Mouse (Mus musculus) midbrain, embryonic 11.5 days (tissue): ENCODE results near the gene Mcat. TPM values are rescaled to one million over a fixed set of nuclear protein-coding genes. Genes with fewer than 3 reads are reported as not detected.
A peak's percentile ranks its signal among the peaks of the same experiment; 100 is the strongest.

Source experiments
- ATAC-seq: fragments of 200-750 bp; cut with Nextera tagmentation; 2 replicates; pipeline ENCODE4 v1.8.0; 2017; ENCODE audit warnings: moderate TSS enrichment, moderate library complexity; ENCODE audit not compliant: low FRiP score
- DNase-seq: peaks from one replicate; pipeline ENCODE4 v3.0.0; 2015; ENCODE audit warnings: low spot score; ENCODE audit errors: missing footprints
- H3K27ac ChIP-seq: fragments of 300-500 bp; sonication (generic); 2 replicates; pipeline ENCODE4 v1.5.1; 2014; ENCODE audit warnings: low read depth, low read length
- H3K27me3 ChIP-seq: fragments of 300-500 bp; sonication (generic); 2 replicates; pipeline ENCODE4 v1.6.1; 2014; ENCODE audit warnings: mild to moderate bottlenecking, low read length, moderate library complexity, mixed read lengths; ENCODE audit not compliant: control insufficient read depth, insufficient read depth
- H3K36me3 ChIP-seq: fragments of 300-500 bp; sonication (generic); 2 replicates; pipeline ENCODE4 v1.6.1; 2014; ENCODE audit warnings: mild to moderate bottlenecking, low read length, moderate library complexity, mixed read lengths; ENCODE audit not compliant: control insufficient read depth, insufficient read depth
- H3K4me1 ChIP-seq: fragments of 300-500 bp; sonication (generic); 2 replicates; pipeline ENCODE4 v1.6.1; 2014; ENCODE audit warnings: low read length; ENCODE audit not compliant: control insufficient read depth, insufficient read depth
- H3K4me2 ChIP-seq: fragments of 300-500 bp; sonication (generic); 2 replicates; pipeline ENCODE4 v1.6.1; 2014; ENCODE audit warnings: mild to moderate bottlenecking, moderate library complexity
- H3K4me3 ChIP-seq: fragments of 300-500 bp; sonication (generic); 2 replicates; pipeline ENCODE4 v1.5.1; 2014; ENCODE audit warnings: low read depth, low read length
- H3K9ac ChIP-seq: fragments of 300-500 bp; sonication (generic); 2 replicates; pipeline ENCODE4 v1.6.1; 2014; ENCODE audit warnings: low read length
- H3K9me3 ChIP-seq: fragments of 300-500 bp; sonication (generic); 2 replicates; pipeline ENCODE4 v1.6.1; 2016; ENCODE audit warnings: low read length; ENCODE audit not compliant: control insufficient read depth
- WGBS: fragments of 180-500 bp; shearing (Covaris S2); extraction: QIAGEN DNeasy Blood & Tissue Kit; methylation state at CpG from one replicate; pipeline ENCODE4 v1.1.7; 2014; 5-methylcytosine and 5-hydroxymethylcytosine counted together
- polyA plus RNA-seq: library from polyadenylated mRNA; unstranded; fragments of >200 nt; fragmentation: Nextera tagmentation; extraction: Ambion mirVana; gene quantifications from 2 replicates; pipeline ENCODE4 v1.2.1, GENCODE M21; 2014

Mcat gene
- polyA plus RNA-seq, 1 experiment from 2014 or later = 36.6 TPM

DNA sequence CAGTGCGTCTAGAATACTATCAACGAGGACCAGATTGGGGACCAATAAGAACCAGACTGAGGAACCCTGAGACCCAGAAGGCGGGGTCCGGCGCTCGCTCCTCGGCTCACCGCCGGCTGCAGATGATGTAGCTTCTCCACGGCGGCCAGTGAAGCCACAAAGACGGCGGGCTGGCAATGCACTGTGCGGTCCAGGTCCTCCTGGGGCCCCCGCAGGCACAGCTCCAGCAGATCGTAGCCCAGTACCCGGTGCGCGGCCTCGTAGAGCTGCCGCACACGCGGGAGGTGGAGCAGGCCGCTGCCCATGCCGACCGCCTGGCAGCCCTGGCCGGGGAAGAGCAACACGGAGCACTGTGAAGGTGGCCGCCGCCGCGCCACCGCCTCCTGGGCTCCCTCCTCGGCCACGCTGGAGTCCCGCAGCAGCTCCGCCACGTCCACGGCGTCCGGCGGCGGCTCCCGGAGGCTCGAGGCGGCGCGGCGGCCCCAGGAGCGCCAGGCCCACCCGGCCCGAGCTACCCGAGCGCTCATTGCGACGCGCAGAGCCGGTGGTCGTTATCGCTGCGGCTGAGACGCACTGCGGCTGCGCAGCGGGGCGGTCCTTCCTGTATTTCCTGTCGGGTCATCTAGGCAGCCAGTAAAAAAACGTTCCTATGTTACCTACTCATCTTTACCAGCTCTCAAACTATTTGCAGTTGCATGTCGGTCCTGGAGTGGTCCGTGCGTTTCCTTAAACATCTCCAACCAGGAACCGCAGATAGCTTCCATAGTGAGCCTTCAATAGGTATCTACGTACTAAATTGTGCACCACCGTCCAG lies 8.2 kb downstream of the Mcat start:
- H3K27me3 ChIP-seq = no peaks in the 10 kb centered on the region
- H3K27ac ChIP-seq = peak overlapping the region; percentile 82
- H3K4me2 ChIP-seq = peak overlapping the region; percentile 85
- ATAC-seq (peak; percentile 93), DNase-seq (peak; percentile 99)
- H3K4me1 ChIP-seq = peaks cover 4% of the 10 kb centered on the region
- H3K9ac ChIP-seq = peak overlapping the region; percentile 98
- no peaks in the 10 kb centered on the region for H3K36me3 ChIP-seq
- WGBS = under 1% methylated on average over 74 of the region's 74 CpGs
- H3K9me3 ChIP-seq = no peaks in the 10 kb centered on the region
- peak overlapping the region; percentile 86 for H3K4me3 ChIP-seq

DNA sequence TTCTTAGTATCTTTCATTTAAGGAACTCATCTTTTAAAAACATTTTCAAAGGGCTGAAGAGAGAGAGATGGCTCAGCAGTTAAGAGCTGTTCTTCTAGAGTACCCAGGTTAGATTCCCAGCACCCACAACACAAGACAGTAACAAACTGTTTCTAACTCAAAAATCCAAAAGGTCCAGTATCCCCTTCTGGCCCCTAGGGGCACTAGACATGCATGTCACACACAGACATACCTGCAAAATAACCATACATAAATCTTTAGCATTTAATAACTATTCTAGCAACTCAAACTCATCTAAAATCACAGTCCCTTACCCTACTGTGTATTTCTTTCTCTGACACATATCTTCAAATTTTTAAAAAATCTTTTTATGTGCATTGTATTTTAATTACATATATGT lies 9.8 kb downstream of the Mcat start:
- Histone ChIP-seq H3K9me3 (no peaks in the 10 kb centered on the region), H3K27me3 (no peaks in the 10 kb centered on the region), H3K36me3 (peaks cover 3% of the 10 kb centered on the region; the same call in 1 of the 2 replicates), H3K27ac (no peak overlapping the region), H3K4me3 (no peak overlapping the region), H3K4me1 (peaks cover 4% of the 10 kb centered on the region), H3K9ac (no peak overlapping the region), H3K4me2 (no peak overlapping the region)
- no peak for ATAC-seq
- DNase-seq = no peak

DNA sequence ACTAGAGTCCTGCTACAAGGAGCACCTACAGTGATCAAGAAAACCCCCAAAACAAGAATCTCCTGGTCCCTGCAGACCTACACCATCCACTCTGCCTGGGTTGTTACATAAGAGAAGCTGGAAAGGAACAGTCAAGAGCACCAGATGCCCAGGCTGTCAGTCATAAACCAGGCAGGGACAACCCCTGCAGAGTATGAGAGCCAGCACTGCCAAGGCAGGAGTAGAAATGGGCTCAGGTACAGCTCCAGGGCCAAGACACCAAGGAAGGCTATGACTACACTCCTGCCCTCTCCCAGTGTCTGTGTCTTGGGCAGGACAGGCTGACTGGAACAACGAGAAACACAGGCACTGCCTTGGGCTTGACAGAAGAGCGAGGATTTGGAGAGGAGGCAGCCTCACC lies 13.4 kb downstream of the Mcat start:
- H3K27me3 ChIP-seq = no peaks in the 10 kb centered on the region
- no peak overlapping the region for H3K4me3 ChIP-seq
- ATAC-seq = no peak
- no peak overlapping the region for H3K4me2 ChIP-seq
- WGBS = 88% methylated on average over 2 of the region's 2 CpGs
- H3K9ac ChIP-seq = no peak overlapping the region
- DNase-seq = peak; percentile 21
- no peaks in the 10 kb centered on the region for H3K9me3 ChIP-seq
- peaks cover 18% of the 10 kb centered on the region for H3K36me3 ChIP-seq
- no peak overlapping the region for H3K27ac ChIP-seq
- peaks cover 4% of the 10 kb centered on the region for H3K4me1 ChIP-seq

DNA sequence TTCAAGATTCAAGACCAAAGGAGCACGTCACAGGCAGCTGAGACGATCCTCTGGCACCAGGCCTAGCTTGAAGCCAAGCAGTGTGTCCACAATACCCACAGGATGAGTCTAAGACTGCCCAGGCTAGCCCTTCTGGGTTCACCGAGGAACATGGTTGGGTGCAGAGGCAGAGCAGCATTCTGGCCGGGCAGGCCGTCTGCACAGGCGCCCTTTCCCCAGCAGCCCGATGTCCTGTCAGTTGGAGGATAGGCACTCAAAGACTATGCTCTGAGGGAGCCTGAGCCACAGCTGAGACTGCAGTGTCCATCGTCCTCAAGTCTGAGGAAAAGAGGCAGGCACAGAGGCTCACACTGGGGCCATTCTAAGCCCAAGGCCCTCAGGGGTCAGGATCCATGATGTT lies 16.4 kb downstream of the Mcat start:
- no peak overlapping the region for H3K9ac ChIP-seq
- H3K4me2 ChIP-seq = no peak overlapping the region
- H3K36me3 ChIP-seq = peaks cover 18% of the 10 kb centered on the region
- WGBS = 92% methylated on average over 8 of the region's 8 CpGs
- ATAC-seq (no peak), DNase-seq (peak; percentile 33)
- no peaks in the 10 kb centered on the region for H3K4me1 ChIP-seq
- H3K4me3 ChIP-seq = no peak overlapping the region
- H3K27ac ChIP-seq = no peak overlapping the region
- no peaks in the 10 kb centered on the region for H3K9me3 ChIP-seq
- H3K27me3 ChIP-seq = no peaks in the 10 kb centered on the region

DNA sequence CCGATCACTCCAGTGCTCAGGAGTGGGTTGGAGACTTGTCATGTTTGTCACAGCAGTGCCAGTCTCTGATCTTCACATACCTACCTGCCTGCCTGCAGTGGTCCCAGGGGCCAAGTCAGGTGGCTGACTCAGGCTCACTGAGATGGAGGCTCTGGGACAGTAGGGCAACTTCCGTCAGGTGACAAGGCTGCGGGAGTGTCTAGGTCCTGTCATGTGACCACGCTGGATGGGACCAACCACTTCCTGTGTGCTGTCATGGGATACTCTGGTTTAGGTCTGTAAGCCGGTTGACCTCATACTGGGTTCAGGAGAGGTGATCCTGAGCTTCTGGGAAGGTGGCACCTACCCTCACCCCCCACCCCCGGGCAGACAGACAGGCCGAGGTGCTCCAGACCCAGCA lies 17.6 kb downstream of the Mcat start:
- DNase-seq (peak; percentile 62), ATAC-seq (no peak)
- Histone ChIP-seq H3K9ac (no peak overlapping the region), H3K27ac (no peak overlapping the region), H3K36me3 (peaks cover 18% of the 10 kb centered on the region), H3K4me2 (no peak overlapping the region), H3K27me3 (no peaks in the 10 kb centered on the region), H3K4me1 (no peaks in the 10 kb centered on the region), H3K4me3 (no peak overlapping the region), H3K9me3 (no peaks in the 10 kb centered on the region)
- WGBS = 90% methylated on average over 7 of the region's 7 CpGs

DNA sequence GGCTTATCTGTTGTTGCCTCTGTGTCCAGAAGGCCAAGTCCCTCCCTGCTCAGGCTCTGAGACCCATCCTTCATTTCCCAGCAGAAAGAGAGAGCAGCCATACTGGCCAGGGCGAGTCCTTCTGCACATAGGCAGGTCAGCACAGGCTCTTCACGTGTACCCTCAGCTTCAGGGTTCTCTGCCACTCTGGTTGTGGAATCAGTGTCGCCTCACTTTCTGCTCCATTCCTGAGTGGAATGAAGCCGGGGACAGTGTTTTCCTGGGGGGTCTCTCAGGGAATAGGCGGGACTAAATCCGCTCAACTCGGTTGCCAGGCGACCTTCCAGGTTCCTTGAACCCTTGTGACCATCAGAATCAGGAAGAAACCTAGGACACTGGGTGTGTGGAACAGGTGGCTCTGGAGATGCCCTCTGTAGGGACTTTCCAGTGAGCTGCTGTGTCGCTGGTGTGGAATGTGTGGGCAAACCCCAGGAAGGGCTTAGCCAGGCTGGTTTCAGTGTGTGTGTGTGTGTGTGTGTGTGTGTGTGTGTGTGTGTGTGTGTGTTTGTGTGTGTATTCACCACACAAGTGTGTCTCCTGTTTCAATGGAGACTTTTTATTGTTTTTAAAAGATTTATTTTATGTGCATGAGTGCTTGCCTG lies 21.8 kb downstream of the Mcat start:
- DNase-seq (peak; percentile 14), ATAC-seq (no peak)
- Histone ChIP-seq H3K9ac (no peak overlapping the region), H3K4me1 (no peaks in the 10 kb centered on the region), H3K27ac (no peak overlapping the region), H3K4me3 (no peak overlapping the region), H3K36me3 (peaks cover 4% of the 10 kb centered on the region; the same call in 1 of the 2 replicates), H3K27me3 (no peaks in the 10 kb centered on the region), H3K9me3 (no peaks in the 10 kb centered on the region), H3K4me2 (no peak overlapping the region)
- WGBS = 81% methylated on average over 9 of the region's 9 CpGs

DNA sequence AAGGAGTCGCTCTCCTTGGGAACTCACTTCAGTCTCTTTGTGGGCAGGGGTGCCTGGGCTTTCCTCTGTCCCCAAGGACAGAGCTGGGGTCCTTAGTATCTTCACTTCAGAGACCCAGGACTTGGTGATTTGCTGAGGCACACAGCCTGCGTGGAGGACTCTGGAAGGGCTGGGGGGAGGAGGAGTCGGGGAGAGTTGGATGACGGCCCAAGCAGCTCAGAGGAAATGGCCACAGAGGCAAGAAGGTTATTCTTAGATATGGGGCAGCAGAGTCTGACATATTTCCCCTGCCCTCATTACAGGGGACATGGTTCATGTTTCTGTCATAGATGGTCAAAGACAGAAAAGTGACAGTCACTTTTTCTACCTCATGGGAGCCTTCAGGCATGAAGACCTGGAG lies 23.7 kb downstream of the Mcat start:
- ATAC-seq = no peak
- 78% methylated on average over 4 of the region's 4 CpGs for WGBS

DNA sequence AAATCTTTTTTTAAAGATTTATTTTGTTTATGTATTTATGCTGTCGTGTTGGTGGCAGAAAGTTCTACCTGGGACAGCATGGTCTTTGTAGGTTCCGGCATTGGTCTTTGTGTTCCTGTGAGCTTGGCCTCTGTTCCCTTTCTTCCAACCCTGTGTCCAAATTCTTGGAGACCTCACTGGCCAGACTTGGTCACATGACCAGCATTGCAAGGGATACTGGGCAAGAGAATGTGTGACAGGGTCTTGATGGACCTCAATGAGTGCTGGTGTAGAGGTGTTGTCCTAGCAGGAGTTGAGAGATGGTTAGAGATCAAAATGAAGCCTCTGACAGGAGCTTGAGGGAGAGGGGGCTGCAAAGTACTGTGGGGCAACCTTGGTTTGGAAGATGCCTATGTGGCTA lies 24.7 kb downstream of the Mcat start:
- Histone ChIP-seq H3K9ac (no peak overlapping the region), H3K36me3 (no peaks in the 10 kb centered on the region), H3K27ac (no peak overlapping the region), H3K27me3 (no peaks in the 10 kb centered on the region), H3K4me1 (no peaks in the 10 kb centered on the region), H3K9me3 (no peaks in the 10 kb centered on the region), H3K4me2 (no peak overlapping the region), H3K4me3 (no peak overlapping the region)
- no peak for DNase-seq
- WGBS = 92% methylated on average over 2 of the region's 2 CpGs
- ATAC-seq = no peak

More for the DNA sequence above, 23.7 kb downstream of the Mcat start:
- no peaks in the 10 kb centered on the region for H3K36me3 ChIP-seq
- H3K27me3 ChIP-seq = no peaks in the 10 kb centered on the region
- no peaks in the 10 kb centered on the region for H3K4me1 ChIP-seq
- H3K27ac ChIP-seq = no peak overlapping the region
- no peak overlapping the region for H3K4me3 ChIP-seq
- no peaks in the 10 kb centered on the region for H3K9me3 ChIP-seq
- no peak overlapping the region for H3K9ac ChIP-seq
- DNase-seq = no peak
- no peak overlapping the region for H3K4me2 ChIP-seq

DNA sequence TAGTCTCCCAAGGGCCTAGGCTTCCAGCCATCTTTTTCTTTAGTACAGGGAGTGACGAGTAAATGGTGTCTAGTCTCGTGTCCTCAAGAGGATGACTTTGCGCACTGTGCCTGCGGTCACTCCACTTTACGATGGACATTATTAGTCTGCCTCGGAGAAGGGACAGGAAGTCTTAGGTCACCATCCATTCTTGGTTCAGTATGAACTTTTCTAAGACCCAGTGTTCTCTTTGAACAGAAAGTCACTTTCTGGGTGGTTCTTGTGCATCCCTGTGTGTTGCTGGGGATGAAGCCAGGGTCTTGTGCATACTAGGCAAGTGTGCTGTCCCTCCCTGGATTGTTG lies 27.7 kb downstream of the Mcat start:
- H3K4me1 ChIP-seq = no peaks in the 10 kb centered on the region
- H3K9ac ChIP-seq = no peak overlapping the region
- no peaks in the 10 kb centered on the region for H3K9me3 ChIP-seq
- H3K27ac ChIP-seq = no peak overlapping the region
- ATAC-seq = no peak
- 93% methylated on average over 6 of the region's 6 CpGs for WGBS
- DNase-seq = no peak
- no peaks in the 10 kb centered on the region for H3K27me3 ChIP-seq
- H3K4me3 ChIP-seq = no peak overlapping the region
- H3K4me2 ChIP-seq = no peak overlapping the region
- H3K36me3 ChIP-seq = no peaks in the 10 kb centered on the region
